Comparison of ENCODE assay signal across 9 mouse cellular contexts in genomic region chr3:144689236-144689635, GRCm38 (mm10). TPM values are rescaled to one million over a fixed set of nuclear protein-coding genes. Genes with fewer than 3 reads are reported as not detected.
A peak's percentile ranks its signal among the peaks of the same experiment; 100 is the strongest.
DNase-seq lines count a peak whose midpoint lies in the region; ATAC-seq and TF ChIP-seq lines count a peak whose summit lies in the region.
"Had no signal": no experiment of that assay in that cellular context is flagged by ENCODE, and none has a peak within 500 bp of the region (broad histone marks: within the 10 kb centered on the region; RNA-seq: fewer than 3 reads in every experiment).

No protein-coding gene starts in this region.

- no peak for TF ChIP-seq CTCF in gastrocnemius, adult 2 months (IDR thresholded peaks at IDR 0.05)
- no peak for TF ChIP-seq CTCF in Patski (IDR thresholded peaks at IDR 0.05)

- no peak overlapping the region for H3K4me3 ChIP-seq in gastrocnemius, adult 2 months
- H3K4me3 ChIP-seq in forebrain, embryonic 11.5 days (ENCODE audit: low read depth, low read length): no peak overlapping the region
- H3K4me3 ChIP-seq in limb, embryonic 10.5 days: no peak overlapping the region
- H3K4me3 ChIP-seq in midbrain, embryonic 11.5 days (ENCODE audit: low read depth, low read length): no peak overlapping the region

- intact Hi-C loops in gastrocnemius, adult 2 months (cut with DNase I): no loop called here

- peak; percentile 37 for ATAC-seq in Patski
- peak; percentile 90 for ATAC-seq in forebrain, embryonic 11.5 days (replicated peaks; ENCODE audit: low FRiP score)
- ATAC-seq in midbrain, embryonic 11.5 days (ENCODE audit: low FRiP score): peak; percentile 94
- no peak for ATAC-seq in cerebellum, adult (ENCODE audit: insufficient number of reproducible peaks, low FRiP score, low TSS enrichment)

- no peak overlapping the region for H3K9ac ChIP-seq in forebrain, embryonic 11.5 days (ENCODE audit: low read length)
- H3K9ac ChIP-seq in midbrain, embryonic 11.5 days (ENCODE audit: low read length): 0 out of 2 replicates have a peak overlapping the region, but pooled peaks have one; percentile 9

- CTCF ChIA-PET in Patski (lab: Charles Lee): interaction anchor here (1.7 kb wide), 1 partner anchor 13 kb away, joined by 7 read pairs; no protein-coding TSS in a partner anchor

- POLR2A ChIA-PET in Patski (lab: Charles Lee): no interaction called here

- no peaks in the 10 kb centered on the region for H3K9me3 ChIP-seq in forebrain, embryonic 11.5 days (ENCODE audit: control insufficient read depth, low read length)
- H3K9me3 ChIP-seq in limb, embryonic 10.5 days (replicated peaks): no peaks in the 10 kb centered on the region
- H3K9me3 ChIP-seq in midbrain, embryonic 11.5 days (ENCODE audit: control insufficient read depth, low read length): no peaks in the 10 kb centered on the region

- no peaks in the 10 kb centered on the region for H3K4me1 ChIP-seq in forebrain, embryonic 11.5 days (replicated peaks; ENCODE audit: control insufficient read depth, insufficient read depth, low read length)
- peaks cover 12% of the 10 kb centered on the region for H3K4me1 ChIP-seq in limb, embryonic 10.5 days
- no peaks in the 10 kb centered on the region for H3K4me1 ChIP-seq in midbrain, embryonic 11.5 days (ENCODE audit: control insufficient read depth, insufficient read depth, low read length)

- in situ Hi-C loops in Patski (cut with MboI; ENCODE audit: low pct_unique_long_range_greater_than_20kb): no loop called here

- peak; percentile 57 for DNase-seq in gastrocnemius, adult 2 months
- DNase-seq in gastrocnemius, postnatal 4 days (ENCODE audit: low spot score in 2 of 2): no peak
- DNase-seq in Patski (ENCODE audit: low read depth, low spot score): no peak
- peak; percentile 83 for DNase-seq in forebrain, embryonic 11.5 days (ENCODE audit: low spot score)
- DNase-seq in limb, embryonic 10.5 days (ENCODE audit: low spot score): peak; percentile 80
- peak; percentile 89 for DNase-seq in midbrain, embryonic 11.5 days (ENCODE audit: low spot score, missing footprints)
- DNase-seq in right cerebral cortex, postnatal 36 days (ENCODE audit: low spot score in 2 of 2): no peak

- no peak overlapping the region for H3K4me2 ChIP-seq in forebrain, embryonic 11.5 days (ENCODE audit: low read depth, low read length, severe bottlenecking)
- H3K4me2 ChIP-seq in midbrain, embryonic 11.5 days: no peak overlapping the region

- H3K27me3 ChIP-seq in Patski: no peaks in the 10 kb centered on the region
- H3K27me3 ChIP-seq in forebrain, embryonic 11.5 days (ENCODE audit: control insufficient read depth, insufficient read depth, low read length): no peaks in the 10 kb centered on the region
- no peaks in the 10 kb centered on the region for H3K27me3 ChIP-seq in limb, embryonic 10.5 days (ENCODE audit: low read depth, poor library complexity, severe bottlenecking)
- H3K27me3 ChIP-seq in midbrain, embryonic 11.5 days (ENCODE audit: control insufficient read depth, insufficient read depth, low read length): no peaks in the 10 kb centered on the region

- no peak overlapping the region for H3K27ac ChIP-seq in gastrocnemius, adult 2 months
- H3K27ac ChIP-seq in forebrain, embryonic 11.5 days (ENCODE audit: low read depth, low read length): no peak overlapping the region
- H3K27ac ChIP-seq in limb, embryonic 10.5 days: no peak overlapping the region
- no peak overlapping the region for H3K27ac ChIP-seq in midbrain, embryonic 11.5 days (ENCODE audit: low read depth, low read length)
- H3K27ac ChIP-seq: macrophage had no signal

- H3K36me3 ChIP-seq in forebrain, embryonic 11.5 days (ENCODE audit: control insufficient read depth, insufficient read depth, low read length): no peaks in the 10 kb centered on the region; the same call in 1 of the 2 replicates
- peaks cover 49% of the 10 kb centered on the region for H3K36me3 ChIP-seq in limb, embryonic 10.5 days
- no peaks in the 10 kb centered on the region for H3K36me3 ChIP-seq in midbrain, embryonic 11.5 days (ENCODE audit: control insufficient read depth, insufficient read depth, low read length)

- WGBS in forebrain, embryonic 11.5 days: 7% methylated on average over 11 of the region's 11 CpGs
- 12% methylated on average over 11 of the region's 11 CpGs for WGBS in limb, embryonic 10.5 days
- 9% methylated on average over 11 of the region's 11 CpGs for WGBS in midbrain, embryonic 11.5 days

RNA-seq across cellular contexts. Expression of gene Sh3glb1, which starts 30.9 kb away (rescaled TPM):
- 100 to 1,000 TPM; 328 to 379 TPM for total RNA-seq in gastrocnemius, adult 2 months (2021)
- total RNA-seq in gastrocnemius, postnatal 4 days (2021): 100 to 1,000 TPM; 276 to 331 TPM
- polyA plus RNA-seq in Patski (2021): 161 TPM
- 80.0 and 82.3 TPM in 2 replicates for polyA plus RNA-seq in forebrain, embryonic 11.5 days (2014; fragmentation: Nextera tagmentation; extraction: Ambion mirVana)
- polyA plus RNA-seq in limb, embryonic 10.5 days (2016; fragmentation: Nextera tagmentation; extraction: Ambion mirVana): 66.7 and 73.7 TPM in 2 replicates
- polyA plus RNA-seq in midbrain, embryonic 11.5 days (2014; fragmentation: Nextera tagmentation; extraction: Ambion mirVana): 91.4 and 92.2 TPM in 2 replicates

Comparison
In these comparisons a context has a peak if more than half of its experiments do, and no peak if none do; other contexts are left out.
1. DNase-seq: peak in gastrocnemius, adult 2 months (single experiment), forebrain, embryonic 11.5 days (single experiment), limb, embryonic 10.5 days (single experiment) and midbrain, embryonic 11.5 days (single experiment); none in gastrocnemius, postnatal 4 days (0 of 2), Patski (single experiment) and right cerebral cortex, postnatal 36 days (0 of 2).